In the genomic region with DNA sequence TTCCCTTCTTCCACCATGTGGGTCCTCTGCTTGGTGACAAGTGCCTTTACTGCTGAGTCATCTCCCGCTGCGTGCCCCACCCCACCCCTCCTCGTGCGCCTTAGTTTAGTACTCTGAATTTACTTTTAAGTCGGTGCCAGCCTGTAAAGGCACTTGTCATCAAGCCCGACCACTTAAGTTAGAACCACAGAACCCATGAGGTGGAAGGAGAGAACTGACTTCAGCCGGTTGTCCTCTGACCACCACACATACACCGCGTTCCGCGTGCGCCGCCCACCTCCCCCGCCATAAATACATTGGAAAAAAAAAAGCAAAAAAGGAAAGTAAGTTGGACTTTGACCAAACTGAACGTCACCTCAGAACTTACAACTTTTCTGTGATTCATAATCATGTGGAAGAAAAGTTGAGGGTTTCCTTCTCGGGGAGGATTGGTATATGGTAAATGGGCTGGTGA, we compare ENCODE assay signal across 8 mouse cellular contexts. TPM values are rescaled to one million over a fixed set of nuclear protein-coding genes. Genes with fewer than 3 reads are reported as not detected.
DNase-seq lines count a peak whose midpoint lies in the region; ATAC-seq and TF ChIP-seq lines count a peak whose summit lies in the region.

No protein-coding gene starts in this region.

- H3K36me3 ChIP-seq in heart, adult 2 months (ENCODE audit: control insufficient read depth, insufficient read depth, low read length) = no peaks in the 10 kb centered on the region; the same call in 1 of the 2 replicates
- peaks cover 7% of the 10 kb centered on the region for H3K36me3 ChIP-seq in liver, embryonic 12.5 days

- 14% methylated on average over 16 of the region's 16 CpGs for WGBS in heart, adult 2 months
- 8% methylated on average over 16 of the region's 16 CpGs for WGBS in liver, embryonic 12.5 days (ENCODE audit: insufficient replicate concordance)

- no peaks in the 10 kb centered on the region for H3K27me3 ChIP-seq in heart, adult 2 months (ENCODE audit: control insufficient read depth, insufficient read depth, low read length)
- H3K27me3 ChIP-seq in liver, embryonic 12.5 days (replicated peaks) = no peaks in the 10 kb centered on the region

- TF ChIP-seq EP300 in heart, adult 2 months (IDR thresholded peaks at IDR 0.05; ENCODE audit: insufficient read depth, low read depth, low read length) = no peak

- TF ChIP-seq CTCF in heart, adult 2 months (IDR thresholded peaks at IDR 0.05) = no peak

- peak overlapping the region; percentile 69 for H3K27ac ChIP-seq in heart, adult 2 months
- H3K27ac ChIP-seq in liver, embryonic 12.5 days = peak overlapping the region; percentile 68

- peak overlapping the region; percentile 15; the same call in 1 of the 2 replicates for H3K9ac ChIP-seq in heart, adult 2 months (ENCODE audit: low read depth, low read length)
- H3K9ac ChIP-seq in liver, embryonic 12.5 days = peak overlapping the region; percentile 83

- peak overlapping the region; percentile 91 for H3K4me2 ChIP-seq in liver, embryonic 12.5 days

- H3K79me2 ChIP-seq in heart, adult 2 months (replicated peaks; ENCODE audit: control insufficient read depth, insufficient read depth, low read length) = no peaks in the 10 kb centered on the region

- no peaks in the 10 kb centered on the region for H3K9me3 ChIP-seq in liver, embryonic 12.5 days (replicated peaks)

- H3K4me3 ChIP-seq in heart, adult 2 months = peak overlapping the region; percentile 75
- peak overlapping the region; percentile 74 for H3K4me3 ChIP-seq in liver, embryonic 12.5 days

- no peak for TF ChIP-seq POLR2A in heart, adult 2 months (IDR thresholded peaks at IDR 0.05; ENCODE audit: insufficient read depth, low read depth, low read length)

- ATAC-seq in granulocyte monocyte progenitor cell, adult 5-6 weeks (replicated peaks; ENCODE audit: poor library complexity, severe bottlenecking) = peak; percentile 47
- peak; percentile 74 for ATAC-seq in liver, embryonic 12.5 days

- H3K4me1 ChIP-seq in heart, adult 2 months (ENCODE audit: control insufficient read depth, insufficient read depth, low read length) = peaks cover 8% of the 10 kb centered on the region
- peaks cover 58% of the 10 kb centered on the region for H3K4me1 ChIP-seq in liver, embryonic 12.5 days

- intact Hi-C loops in heart, adult 2 months (cut with DNase I) = loop anchor here (5.0 kb wide), 2 partner anchors 39 to 61 kb away; no protein-coding TSS in a partner anchor

- peak in 1 of 2 experiments; percentile 30 for DNase-seq in heart, adult 2 months
- no peak for DNase-seq in heart, adult 8-10 months (ENCODE audit: low spot score)
- DNase-seq in adrenal gland, postnatal 14 days = peak; percentile 63
- DNase-seq in natural killer cell, adult 2 months (ENCODE audit: low spot score in 2 of 2) = peak; percentile 56 to 65
- DNase-seq in cerebellum, postnatal 14 days = no peak
- DNase-seq in embryo, embryonic 10 days (ENCODE audit: low spot score) = no peak

RNA-seq across cellular contexts. Expression of a gene that starts 31.4 kb away (rescaled TPM):
- 1 to 10 TPM; 8.0 to 8.8 TPM for total RNA-seq in heart, adult 2 months (2021)
- 4.3 and 5.2 TPM in 2 replicates for polyA plus RNA-seq in heart, adult 2 months (2012; rRNA removed)
- total RNA-seq in heart, adult 8-10 months (2022) = 10 to 100 TPM in 1 of 4 experiments, 1 to 10 TPM in 3; 7.2 to 11.1 (median 9.0) TPM
- 85.6 and 87.9 TPM in 2 replicates for total RNA-seq in adrenal gland, postnatal 14 days (2021)
- 44.6 and 45.0 TPM in 2 replicates for total RNA-seq in granulocyte monocyte progenitor cell, adult 5-6 weeks (2014; fragmentation: Nextera tagmentation)
- total RNA-seq in granulocyte monocyte progenitor cell, adult 5-6 weeks (2017) = 15.5 and 15.7 TPM in 2 replicates
- polyA plus RNA-seq in liver, embryonic 12.5 days (2016; fragmentation: Nextera tagmentation; extraction: Ambion mirVana) = 14.5 and 15.4 TPM in 2 replicates

Comparison
In these comparisons a context has a peak if more than half of its experiments do, and no peak if none do; other contexts are left out.
1. DNase-seq: peak in adrenal gland, postnatal 14 days (single experiment) and natural killer cell, adult 2 months (2 of 2); none in heart, adult 8-10 months (single experiment), cerebellum, postnatal 14 days (0 of 2) and embryo, embryonic 10 days (single experiment).